Mouse (Mus musculus) gastrocnemius, adult 2 months (tissue): ENCODE data around the gene Mme. TPM values are rescaled to one million over a fixed set of nuclear protein-coding genes. Genes with fewer than 3 reads are reported as not detected.
A peak's percentile ranks its signal among the peaks of the same experiment; 100 is the strongest.

Experiments
- DNase-seq: peaks from one replicate; pipeline ENCODE4 v3.0.0; 2022
- H3K27ac ChIP-seq: fragments of 200-600 bp; 2 replicates; pipeline ENCODE4 v1.8.1; 2022; ENCODE audit warnings: mild to moderate bottlenecking
- H3K4me3 ChIP-seq: fragments of 200-600 bp; 2 replicates; pipeline ENCODE4 v1.8.1; 2022; ENCODE audit warnings: mild to moderate bottlenecking, moderate library complexity
- CTCF ChIP-seq: fragments of 200-600 bp; IDR thresholded peaks from 2 replicates; pipeline ENCODE4 v1.8.1; 2022; ENCODE audit warnings: antibody characterized with exemption, mild to moderate bottlenecking, moderate library complexity
- intact Hi-C: fragments of 180-260 bp; cut with DNase I; formaldehyde crosslinking; loops from one replicate; pipeline ENCODE4 v1.15.1; 2025
- total RNA-seq, 2 experiments: library from RNA; stranded (reverse); gene quantifications; 2 replicates each; pipeline ENCODE4 v1.2.3; 2021

The Mme gene
- total RNA-seq, 2 experiments from 2014 or later = 3.1 to 5.2 TPM

DNA sequence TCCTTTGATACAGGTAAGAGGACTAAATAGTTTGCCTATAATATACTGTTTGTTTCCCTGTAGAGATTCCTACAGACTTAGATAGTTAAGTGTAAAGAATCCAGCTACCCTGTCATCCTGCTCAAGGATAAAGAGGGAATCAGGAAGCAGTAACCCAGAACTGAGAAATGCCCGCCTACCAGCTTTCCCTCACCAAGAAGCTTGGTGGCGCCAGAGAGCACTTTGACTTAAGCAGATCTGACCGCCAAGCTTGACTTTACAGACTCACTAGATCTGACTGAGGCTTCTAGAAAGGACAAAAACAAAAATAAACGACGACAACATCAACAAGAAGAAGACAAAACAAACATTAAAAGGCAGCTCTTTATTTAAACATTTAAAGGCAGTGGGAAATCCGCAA is 56.5 kb downstream of the Mme start:
- peak overlapping the region; percentile 56 for H3K4me3 ChIP-seq
- intact Hi-C loops = no loop called here
- DNase-seq = peak; percentile 73
- TF ChIP-seq CTCF = peak; percentile 70
- H3K27ac ChIP-seq = peak overlapping the region; percentile 56

DNA sequence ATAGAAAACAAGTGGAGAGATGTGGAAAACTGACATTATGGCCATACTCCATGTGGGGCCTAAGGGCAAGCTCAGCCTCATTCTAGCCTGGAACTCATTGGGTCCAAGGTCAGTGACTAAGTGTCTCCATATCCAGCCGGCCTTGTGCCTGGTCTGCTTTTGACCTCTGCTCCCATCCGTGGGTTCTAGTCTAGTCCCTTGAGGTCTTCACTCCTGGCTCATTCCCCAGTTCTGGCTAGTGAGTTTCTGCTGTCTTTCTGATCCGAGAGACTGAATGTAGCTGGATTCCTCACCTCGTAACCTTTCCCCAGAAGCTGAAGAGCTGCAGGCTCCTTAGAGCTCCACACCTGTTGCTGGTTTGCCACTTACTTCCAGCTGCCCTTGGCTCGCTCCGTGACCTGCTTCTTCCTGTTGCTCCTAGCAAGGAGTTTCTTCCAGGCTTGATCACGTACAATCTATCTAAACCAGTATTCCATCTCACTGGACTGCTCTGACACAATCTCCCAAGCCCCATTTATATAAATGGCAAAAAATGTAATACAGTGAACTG is 73.9 kb downstream of the Mme start:
- intact Hi-C loops = no loop called here
- Histone ChIP-seq H3K4me3 (no peak overlapping the region), H3K27ac (no peak overlapping the region)
- DNase-seq = peak; percentile 27
- TF ChIP-seq CTCF = no peak

DNA sequence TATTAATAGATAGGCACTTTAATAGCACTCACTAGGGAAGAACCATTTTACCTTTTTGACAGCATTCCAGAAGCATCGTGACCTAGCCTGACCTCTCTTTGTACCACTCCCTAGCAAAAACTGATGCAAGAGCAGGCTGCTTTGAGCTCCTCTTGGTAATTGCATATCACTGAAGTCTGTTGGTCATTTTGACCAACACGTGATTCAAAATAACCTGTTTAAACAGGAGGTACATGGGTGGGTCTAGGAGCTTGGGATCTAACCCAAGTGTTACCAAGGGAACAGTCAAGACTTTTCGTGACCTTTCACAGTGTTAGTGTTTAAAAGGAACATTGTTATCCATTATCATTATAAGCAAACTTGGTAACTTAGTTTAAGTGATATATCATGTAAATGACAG is 76.2 kb downstream of the Mme start:
- Histone ChIP-seq H3K4me3 (no peak overlapping the region), H3K27ac (no peak overlapping the region)
- no peak for DNase-seq
- intact Hi-C loops = no loop called here
- TF ChIP-seq CTCF = no peak

DNA sequence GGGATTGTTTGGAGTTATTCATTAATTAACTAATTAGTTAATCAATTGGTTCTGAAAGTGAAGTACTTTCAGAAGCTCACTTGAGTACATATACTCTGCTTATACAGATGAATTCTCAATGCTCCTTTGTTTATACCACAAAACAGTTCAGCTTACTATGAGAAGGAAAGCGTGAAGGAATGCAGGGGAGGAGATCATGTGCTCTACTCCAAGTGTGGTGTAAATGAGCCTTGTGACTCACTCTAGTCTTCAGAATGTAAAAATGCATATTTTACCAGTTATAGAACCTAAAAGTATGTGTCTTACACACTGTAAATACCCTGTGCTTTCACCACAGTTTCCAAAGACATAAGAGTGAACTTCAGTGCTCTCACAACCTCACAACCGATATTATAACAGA is 84.3 kb downstream of the Mme start:
- intact Hi-C loops = no loop called here

DNA sequence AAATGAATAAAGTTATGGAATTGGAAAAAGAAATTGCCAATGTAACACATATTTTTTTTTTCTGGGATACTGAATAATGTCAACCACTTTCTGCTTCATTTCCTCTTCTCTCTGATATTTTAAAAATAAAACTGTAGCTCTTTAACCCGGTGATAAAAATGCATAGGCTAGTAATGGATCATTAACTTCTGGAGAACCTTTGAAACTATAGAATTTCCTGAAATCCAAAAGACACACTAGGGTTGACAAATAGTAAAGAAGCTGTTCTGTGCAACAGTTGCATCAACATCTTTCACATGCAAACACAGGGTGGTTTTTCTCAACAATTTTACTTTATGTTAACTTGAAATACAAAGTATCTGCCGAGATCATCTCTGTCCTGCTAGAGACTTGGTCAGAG is 98.8 kb downstream of the Mme start:
- H3K4me3 ChIP-seq = no peak overlapping the region
- intact Hi-C loops = no loop called here
- H3K27ac ChIP-seq = no peak overlapping the region
- TF ChIP-seq CTCF = no peak
- no peak for DNase-seq

More for the DNA sequence above, 84.3 kb downstream of the Mme start:
- DNase-seq = no peak
- no peak overlapping the region for H3K4me3 ChIP-seq
- H3K27ac ChIP-seq = no peak overlapping the region
- no peak for TF ChIP-seq CTCF

DNA sequence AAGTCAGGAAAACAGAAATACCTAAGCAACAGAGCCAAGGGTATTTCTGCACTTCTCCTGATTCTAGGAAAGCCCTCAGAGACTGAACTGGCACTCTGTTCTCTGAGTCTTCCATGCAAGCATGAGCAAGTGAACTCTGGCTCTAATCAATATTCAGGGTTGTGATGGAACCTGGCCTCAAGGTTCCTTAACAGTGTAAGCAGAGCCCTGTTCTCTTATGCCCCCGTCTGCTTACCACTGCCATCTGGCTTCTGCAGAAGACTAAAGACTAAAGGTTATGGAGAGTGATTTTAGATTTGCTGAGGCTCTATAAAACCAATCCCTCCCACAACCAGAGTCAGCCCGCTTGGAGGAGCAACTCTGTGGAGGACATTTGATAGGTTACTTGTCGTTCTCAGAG is 99.2 kb downstream of the Mme start:
- H3K27ac ChIP-seq = no peak overlapping the region
- DNase-seq = no peak
- intact Hi-C loops = no loop called here
- no peak for TF ChIP-seq CTCF
- no peak overlapping the region for H3K4me3 ChIP-seq

DNA sequence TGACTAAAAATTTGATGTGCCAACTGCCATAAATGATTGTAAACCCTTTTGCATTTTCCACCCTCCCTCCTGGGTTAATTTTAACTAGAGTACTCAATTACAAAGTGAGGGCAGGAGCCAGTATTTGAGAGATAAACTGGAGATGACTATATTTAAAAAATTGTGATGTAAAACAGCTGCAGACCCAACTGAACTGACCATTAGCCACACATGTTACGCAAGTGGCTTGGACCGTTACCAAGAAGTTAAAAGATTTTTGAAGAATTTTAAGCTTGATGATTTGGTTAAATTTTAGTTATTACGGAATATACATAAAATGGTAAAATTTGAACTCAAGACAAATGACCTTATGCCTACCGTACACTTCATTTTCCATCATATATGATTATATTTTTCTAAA is 100.1 kb downstream of the Mme start:
- intact Hi-C loops = no loop called here
- H3K4me3 ChIP-seq = no peak overlapping the region

DNA sequence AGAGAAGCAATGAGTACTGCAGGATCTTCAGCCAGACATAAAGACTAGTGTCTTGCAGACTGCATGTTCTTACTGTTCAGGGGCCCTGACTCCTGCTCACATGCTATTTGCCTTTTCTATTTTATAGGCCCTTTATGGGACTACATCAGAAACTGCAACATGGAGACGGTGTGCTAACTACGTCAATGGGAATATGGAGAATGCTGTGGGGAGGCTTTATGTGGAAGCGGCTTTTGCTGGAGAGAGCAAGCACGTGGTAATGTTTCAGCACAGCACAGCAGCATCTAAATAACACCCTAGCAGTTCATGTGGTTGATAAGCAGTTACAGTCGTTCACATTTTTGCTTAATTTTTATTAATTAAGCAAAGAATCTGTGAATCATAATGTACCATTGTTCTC is 103.7 kb downstream of the Mme start:
- Histone ChIP-seq H3K27ac (no peak overlapping the region), H3K4me3 (no peak overlapping the region)
- no peak for DNase-seq
- no peak for TF ChIP-seq CTCF
- intact Hi-C loops = no loop called here

More for the DNA sequence above, 100.1 kb downstream of the Mme start:
- no peak overlapping the region for H3K27ac ChIP-seq
- no peak for DNase-seq
- no peak for TF ChIP-seq CTCF

DNA sequence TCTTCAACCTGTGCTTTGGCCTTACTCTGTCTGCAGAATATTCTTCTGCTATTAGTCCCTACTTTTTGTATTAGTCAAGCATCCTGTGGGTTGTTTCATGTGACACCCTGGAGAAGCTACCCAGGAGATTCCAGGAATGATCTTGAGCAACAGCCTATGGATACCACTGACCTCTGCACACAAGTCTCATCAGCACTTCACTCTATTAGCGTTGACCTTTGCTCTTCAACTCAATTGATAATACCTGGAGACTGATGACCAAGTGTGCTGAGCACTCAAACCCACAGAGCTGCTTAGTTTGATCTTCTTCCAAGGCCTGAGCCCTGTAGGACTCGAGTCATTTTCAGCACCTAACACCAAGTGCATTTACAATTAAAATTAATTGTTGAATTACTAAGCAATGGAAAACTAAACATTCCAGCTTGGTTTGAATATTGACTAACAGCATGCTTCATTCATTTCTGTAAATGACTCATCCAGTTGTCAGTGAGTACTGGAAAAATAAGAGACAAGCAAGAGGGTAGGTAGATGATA is 107.6 kb downstream of the Mme start:
- Histone ChIP-seq H3K27ac (no peak overlapping the region), H3K4me3 (no peak overlapping the region)
- no peak for TF ChIP-seq CTCF
- DNase-seq = no peak
- intact Hi-C loops = no loop called here

DNA sequence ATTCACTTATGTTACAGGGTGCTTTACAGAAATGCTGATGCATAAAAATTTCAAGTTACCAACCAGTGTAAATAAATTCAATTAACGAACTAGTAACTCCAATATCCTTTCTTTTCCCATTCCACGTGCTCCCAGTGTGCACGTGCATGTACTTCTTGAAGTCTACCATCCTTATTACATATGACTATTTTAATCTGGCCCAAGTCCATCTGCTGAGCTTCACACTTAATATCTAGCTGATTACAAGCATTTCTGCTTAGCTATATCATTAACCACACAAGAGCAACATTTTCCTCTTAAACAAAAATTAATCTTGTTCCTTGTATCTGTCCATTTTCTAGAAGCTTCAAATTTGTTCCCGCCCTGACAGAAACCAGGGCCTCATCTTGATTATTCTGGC is 108.9 kb downstream of the Mme start:
- intact Hi-C loops = no loop called here

DNA sequence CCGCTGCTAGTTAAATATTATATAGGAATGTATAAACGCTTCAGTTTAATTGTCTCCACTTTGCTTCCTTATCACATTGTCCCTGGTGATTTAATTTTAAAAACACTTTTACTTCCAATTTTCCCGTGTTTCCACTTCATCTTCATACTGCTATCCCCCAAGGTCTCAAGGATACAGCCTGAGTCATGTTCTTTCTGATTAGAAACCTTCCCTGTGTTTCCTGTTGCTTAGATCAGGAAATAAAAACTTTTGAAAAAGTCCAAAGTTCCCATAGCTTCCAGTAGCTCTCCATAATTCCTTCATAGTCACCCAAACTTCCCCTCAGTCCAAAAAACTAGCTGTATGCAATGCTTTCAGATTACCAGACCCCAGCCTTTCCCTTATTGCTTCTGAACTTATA is 109.4 kb downstream of the Mme start:
- no peak for DNase-seq
- intact Hi-C loops = no loop called here
- TF ChIP-seq CTCF = no peak
- H3K27ac ChIP-seq = no peak overlapping the region
- H3K4me3 ChIP-seq = no peak overlapping the region

More for the DNA sequence above, 108.9 kb downstream of the Mme start:
- Histone ChIP-seq H3K4me3 (no peak overlapping the region), H3K27ac (no peak overlapping the region)
- TF ChIP-seq CTCF = no peak
- DNase-seq = no peak

DNA sequence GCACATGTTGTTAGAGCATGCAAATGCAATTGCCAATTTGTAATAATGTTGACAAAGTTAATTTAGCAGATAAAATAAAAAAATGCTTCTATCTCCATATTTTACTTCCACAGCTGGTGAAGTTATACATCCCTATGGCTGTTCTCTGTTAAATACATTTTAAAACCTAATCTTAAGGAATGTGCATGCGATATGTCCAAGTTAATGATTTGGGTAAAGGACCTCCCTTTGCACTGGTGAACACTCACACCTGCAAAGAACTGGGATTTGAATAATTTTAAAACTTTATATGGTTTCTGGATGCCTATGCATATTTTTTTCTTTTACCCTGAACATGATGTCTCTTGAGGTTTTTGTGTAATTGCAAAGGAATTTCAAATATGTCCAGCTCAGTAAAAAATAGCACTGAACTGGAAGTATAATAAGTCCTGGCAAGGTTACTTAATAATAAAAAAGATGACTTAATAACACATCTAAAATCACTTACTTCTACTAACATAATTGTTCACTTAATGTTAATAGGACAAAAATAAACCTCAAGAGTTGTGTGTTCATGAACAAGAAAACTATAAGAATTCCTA is 110.4 kb downstream of the Mme start:
- no peak for TF ChIP-seq CTCF
- no peak for DNase-seq
- H3K4me3 ChIP-seq = no peak overlapping the region
- intact Hi-C loops = no loop called here
- no peak overlapping the region for H3K27ac ChIP-seq

DNA sequence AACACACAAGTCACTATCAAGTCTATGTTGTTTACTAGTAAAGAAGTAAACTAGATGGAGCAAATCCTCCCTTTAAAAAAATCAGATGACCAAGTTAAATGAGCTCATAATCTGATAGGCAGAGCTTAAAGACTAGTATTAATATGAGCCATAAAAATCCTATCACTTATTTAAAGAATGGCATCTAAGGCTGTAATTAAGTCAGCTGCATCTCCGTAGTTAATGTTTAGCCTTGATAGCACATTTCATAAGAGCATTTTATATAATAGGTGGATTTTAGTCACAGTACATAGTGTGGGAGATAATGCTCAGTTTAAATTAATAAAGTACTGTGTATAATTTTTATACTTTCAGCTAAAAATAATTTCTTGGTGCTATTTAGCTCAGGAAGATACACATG is 118.2 kb downstream of the Mme start:
- no peak for TF ChIP-seq CTCF
- Histone ChIP-seq H3K4me3 (no peak overlapping the region), H3K27ac (no peak overlapping the region)
- intact Hi-C loops = no loop called here
- no peak for DNase-seq

DNA sequence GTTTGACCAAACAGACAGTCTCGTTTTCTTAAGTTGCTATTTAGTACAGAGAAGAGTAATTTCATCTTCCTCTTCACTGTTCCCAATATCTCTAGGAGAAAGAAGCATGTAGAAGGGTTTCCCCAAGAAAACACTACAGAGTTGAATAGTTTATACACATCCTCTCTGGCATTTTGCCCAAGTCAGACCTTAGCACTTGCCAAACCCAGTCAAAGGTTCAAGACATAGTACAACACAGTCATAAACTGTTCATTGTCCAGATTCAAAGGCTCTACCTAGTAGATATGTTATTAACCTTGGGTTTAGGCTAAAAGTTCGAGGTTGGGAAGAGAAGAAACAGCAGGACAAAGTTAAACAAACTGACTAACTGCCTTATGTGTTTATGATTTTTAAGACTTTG is 143.7 kb downstream of the Mme start:
- intact Hi-C loops = no loop called here
- no peak for DNase-seq
- no peak overlapping the region for H3K27ac ChIP-seq
- TF ChIP-seq CTCF = no peak
- no peak overlapping the region for H3K4me3 ChIP-seq
